Mouse (Mus musculus) 3134 (cell line): ENCODE data around the gene Szt2.

Source experiments
- DNase-seq: peaks from one replicate; pipeline ENCODE4 v3.0.0-alpha.2; 2011; ENCODE audit warnings: low spot score; ENCODE audit not compliant: insufficient read length; ENCODE audit errors: extremely low read depth

The Szt2 gene

DNA sequence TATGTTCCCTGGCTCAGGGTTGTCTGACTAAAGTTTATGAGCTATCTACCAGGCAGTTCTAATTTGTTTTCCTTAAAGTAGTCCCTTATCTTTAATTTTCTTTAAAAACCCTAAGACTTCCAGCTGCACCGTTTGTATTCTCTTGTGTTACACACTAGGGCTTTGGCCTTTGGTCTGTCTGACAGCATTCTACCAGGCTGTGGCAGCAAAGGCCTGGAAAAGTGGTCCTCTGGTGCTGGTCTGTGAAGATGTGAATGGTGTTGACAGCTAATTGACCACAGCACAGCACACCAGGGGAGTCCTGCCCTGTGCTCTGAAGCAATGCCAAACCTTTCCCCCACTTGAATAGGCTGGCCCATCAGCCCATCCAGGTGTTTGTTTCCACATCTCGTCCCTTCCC lies 6.7 kb upstream of the Szt2 start:
- DNase-seq = no peak

GRCm38 (mm10) chr4:118413553-118413952 lies 4.5 kb upstream of the Szt2 start:
- no peak for DNase-seq

DNA sequence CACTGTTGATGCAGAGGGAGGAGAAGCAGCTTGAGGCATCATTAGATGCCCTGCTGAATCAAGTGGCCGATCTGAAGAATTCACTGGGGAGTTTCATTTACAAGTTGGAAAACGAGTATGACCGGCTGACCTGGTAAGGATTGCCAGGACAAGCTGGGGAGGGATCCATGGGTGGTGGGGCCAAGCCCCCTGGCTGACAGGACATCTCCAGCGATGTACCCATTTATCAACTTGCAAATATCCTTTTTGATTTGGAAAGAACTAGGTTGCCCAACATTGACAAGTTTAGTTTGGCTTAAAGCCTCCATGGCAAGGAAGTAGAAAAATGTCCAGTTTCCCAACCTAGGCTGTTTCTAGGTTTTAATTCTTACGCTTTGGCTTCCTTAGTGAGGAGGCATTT lies 1.8 kb upstream of the Szt2 start:
- DNase-seq = no peak

GRCm38 (mm10) chr4:118402701-118403100 lies 6.4 kb downstream of the Szt2 start:
- no peak for DNase-seq

GRCm38 (mm10) chr4:118401918-118402317 lies 7.2 kb downstream of the Szt2 start:
- no peak for DNase-seq

GRCm38 (mm10) chr4:118401421-118401820 lies 7.7 kb downstream of the Szt2 start:
- no peak for DNase-seq

- DNase-seq = no peak
Measured at GRCm38 (mm10) chr4:118398400-118398799, 10.7 kb downstream of the Szt2 start.

DNA sequence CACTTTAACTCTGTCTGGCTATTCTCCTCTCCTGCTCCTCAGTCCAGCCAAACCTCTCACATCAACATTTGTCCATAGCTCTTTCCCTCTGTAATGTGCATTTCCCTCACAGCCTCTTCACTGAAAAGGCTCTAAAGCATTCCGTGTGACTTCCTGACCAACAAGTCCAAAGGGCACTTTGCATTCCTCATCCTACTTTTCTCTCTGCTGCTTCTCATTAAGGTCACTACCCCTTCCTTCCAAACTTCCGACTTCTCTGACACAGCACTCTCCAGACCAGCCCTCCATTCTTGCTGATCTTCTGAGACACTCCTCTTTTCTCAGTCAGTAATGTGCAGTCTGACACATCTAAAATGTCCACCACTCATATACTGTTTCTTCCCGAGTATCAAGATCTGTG lies 12.6 kb downstream of the Szt2 start:
- no peak for DNase-seq

- no peak for DNase-seq
Measured at GRCm38 (mm10) chr4:118395289-118395688, 13.8 kb downstream of the Szt2 start.

GRCm38 (mm10) chr4:118394505-118394904 lies 14.6 kb downstream of the Szt2 start:
- no peak for DNase-seq

DNA sequence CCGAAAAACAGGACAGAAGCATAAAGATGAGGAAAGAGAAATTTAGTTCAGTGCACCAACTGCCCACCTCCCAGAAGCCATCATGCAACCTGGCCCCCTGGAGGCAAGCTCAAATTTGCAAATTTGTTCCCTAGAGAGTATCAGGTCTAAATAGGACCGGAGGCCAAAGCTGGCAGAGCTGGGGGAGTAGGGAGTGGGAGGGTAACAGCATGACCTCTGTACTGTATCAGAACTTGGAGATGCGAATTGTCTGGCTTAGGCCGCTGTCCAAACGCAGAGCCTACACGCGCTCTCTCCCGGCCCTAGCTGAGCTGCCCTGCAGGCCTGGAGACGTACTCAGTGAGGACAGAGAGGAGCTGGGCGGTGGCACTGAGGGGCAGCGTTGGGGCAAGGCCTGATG lies 18.9 kb downstream of the Szt2 start:
- no peak for DNase-seq

DNA sequence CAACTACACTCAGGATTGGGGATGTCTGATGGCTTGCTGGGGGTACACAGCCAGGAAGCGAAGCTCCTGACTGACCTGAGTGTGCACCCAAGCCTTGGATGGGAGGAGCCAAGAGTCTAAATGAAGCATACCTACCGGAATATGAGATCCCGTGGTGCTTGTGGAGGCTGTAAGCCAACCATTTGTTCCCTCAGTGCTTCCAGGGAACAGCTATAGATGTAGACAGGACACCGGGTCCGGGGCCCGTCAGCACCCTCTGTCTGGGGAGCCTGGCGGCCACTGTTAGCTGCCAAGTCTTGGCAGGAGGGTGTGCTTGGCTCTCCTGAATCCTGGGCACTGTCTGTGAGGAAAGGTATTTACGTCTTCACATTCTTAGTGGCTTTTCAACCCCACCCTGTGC lies 21.8 kb downstream of the Szt2 start:
- no peak for DNase-seq

DNA sequence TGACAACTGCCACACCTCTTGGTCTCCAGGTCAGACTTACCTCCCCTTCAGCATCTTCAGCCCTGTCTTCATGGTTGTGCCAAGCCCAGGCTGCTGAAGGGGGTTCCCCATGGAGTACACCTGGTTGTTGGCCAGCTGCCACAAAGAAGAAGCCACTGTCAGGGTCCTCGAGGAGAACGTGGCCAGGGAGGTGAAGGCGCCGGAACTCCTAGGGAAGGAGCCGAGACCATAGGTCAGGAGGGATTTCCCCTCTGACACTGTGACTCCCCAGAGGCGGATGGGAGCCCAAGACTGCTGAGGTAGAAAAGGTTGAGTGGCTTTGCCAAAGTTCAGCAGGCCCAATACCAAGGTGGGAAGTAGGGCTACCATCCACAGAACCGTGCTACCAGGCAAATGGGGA lies 25.8 kb downstream of the Szt2 start:
- DNase-seq = no peak

DNA sequence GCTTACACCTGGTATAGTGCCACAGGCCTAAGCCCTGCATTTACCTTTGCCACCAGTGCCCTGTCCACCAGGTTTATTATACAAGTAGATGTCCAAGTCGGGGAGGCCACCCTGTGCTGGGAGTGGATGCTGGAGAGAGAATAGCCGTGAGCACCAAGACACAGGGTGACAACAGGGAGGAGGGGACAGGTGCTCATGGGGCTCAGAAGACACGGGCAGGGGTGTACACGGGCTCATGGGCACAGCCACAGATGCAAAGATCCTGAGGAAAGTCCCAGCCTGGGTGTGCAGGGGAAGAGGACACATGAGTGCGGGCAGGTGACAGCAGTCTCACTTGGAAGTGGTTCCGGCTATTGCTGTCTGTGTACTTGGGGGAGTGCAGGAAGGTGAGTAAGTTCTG lies 33.1 kb downstream of the Szt2 start:
- DNase-seq = no peak

GRCm38 (mm10) chr4:118371822-118372221 lies 37.3 kb downstream of the Szt2 start:
- DNase-seq = no peak

DNA sequence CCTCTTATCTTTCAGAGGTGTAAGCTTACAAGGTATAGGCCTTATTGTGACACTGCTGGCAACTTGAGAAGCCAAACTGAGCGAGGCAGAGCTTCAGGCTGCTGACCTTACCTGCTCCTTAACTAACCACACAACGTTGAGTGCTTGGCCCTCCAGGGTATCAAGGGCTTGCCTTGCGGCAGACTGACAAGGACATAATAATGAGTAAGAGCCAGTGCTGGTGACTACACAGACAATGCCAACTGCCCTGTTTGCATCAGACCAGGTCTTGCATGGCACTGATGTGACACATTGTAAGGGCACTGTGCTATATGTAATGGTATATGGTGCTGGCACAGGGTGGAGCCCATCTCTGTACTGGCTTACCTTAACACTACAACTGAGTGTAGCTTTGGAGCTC lies 40.5 kb downstream of the Szt2 start:
- DNase-seq = no peak

DNA sequence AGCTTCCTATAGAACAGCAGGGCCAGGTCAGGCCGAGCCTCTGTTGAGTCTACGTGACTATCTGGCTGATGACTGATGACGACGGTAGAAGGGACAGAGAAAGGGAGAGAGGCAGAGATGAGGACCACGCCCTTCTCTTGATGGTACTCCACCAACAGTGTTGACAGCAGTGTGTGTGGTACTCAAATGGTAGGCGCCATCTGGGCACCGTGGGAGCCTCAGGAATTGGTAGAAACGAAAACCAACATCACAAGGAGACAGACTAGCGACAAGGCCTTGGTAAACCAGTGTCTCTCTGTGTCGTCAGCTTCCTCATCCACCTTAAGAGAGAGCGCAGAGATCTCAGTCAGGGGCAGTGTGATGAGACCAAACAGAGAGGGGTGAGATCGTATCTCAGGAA lies 41.5 kb downstream of the Szt2 start:
- no peak for DNase-seq

DNA sequence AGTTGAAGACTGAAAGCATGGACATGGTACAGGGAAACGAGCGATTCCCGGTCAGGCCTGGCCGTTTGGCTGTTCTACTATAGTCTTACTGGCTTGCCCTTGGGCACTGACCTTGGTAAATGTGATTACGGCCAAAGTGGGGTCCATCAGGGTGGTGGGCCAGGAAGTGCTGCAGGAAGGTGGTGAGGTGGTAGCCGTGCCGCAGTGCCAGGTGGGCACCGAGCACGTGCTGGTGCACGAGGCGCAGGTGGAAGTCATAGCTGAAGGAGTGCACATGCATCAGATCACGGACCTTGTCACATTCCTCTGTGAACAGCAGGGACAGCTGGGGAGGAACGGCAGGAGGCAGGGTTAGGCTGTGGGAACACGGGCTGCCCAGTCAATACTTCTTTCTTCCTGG lies 43.1 kb downstream of the Szt2 start:
- no peak for DNase-seq

GRCm38 (mm10) chr4:118364641-118365040 lies 44.4 kb downstream of the Szt2 start:
- DNase-seq = no peak

GRCm38 (mm10) chr4:118363985-118364384 lies 45.1 kb downstream of the Szt2 start:
- DNase-seq = no peak

DNA sequence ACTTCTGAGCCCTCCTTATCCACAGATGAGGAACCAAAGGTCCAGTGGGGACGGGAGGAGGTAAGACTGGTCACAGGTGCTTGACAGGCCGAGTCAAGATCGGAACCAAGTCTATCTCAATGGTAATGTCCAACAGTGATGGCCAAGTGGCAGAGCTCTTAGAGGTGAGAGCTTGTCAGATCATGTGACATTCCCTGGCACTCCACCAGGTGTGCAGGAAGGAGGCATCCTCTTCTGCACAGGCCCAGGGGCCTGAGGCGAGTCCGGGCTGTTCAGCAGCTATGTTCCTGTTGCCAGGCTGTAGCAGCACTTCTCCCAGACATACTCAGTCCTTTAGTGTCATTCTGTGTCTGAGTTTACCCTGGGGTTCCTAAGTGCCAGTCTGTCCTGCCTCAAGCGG lies 46.2 kb downstream of the Szt2 start:
- DNase-seq = no peak

- DNase-seq = no peak
Measured at GRCm38 (mm10) chr4:118361451-118361850, 47.6 kb downstream of the Szt2 start.

GRCm38 (mm10) chr4:118359896-118360720 lies 49.0 kb downstream of the Szt2 start:
- no peak for DNase-seq
